15 mouse cellular contexts compared by ENCODE assay signal in genomic region chr2:144425761-144426160, GRCm38 (mm10). TPM values are rescaled to one million over a fixed set of nuclear protein-coding genes. Genes with fewer than 3 reads are reported as not detected.
"Had no signal": no experiment of that assay in that cellular context is flagged by ENCODE, and none has a peak within 500 bp of the region (broad histone marks: within the 10 kb centered on the region; RNA-seq: fewer than 3 reads in every experiment).

No protein-coding gene starts in this region.

- H3K4me2 ChIP-seq: intestine, embryonic 15.5 days; limb, embryonic 12.5 days; liver, embryonic 13.5 days; lung, embryonic 15.5 days; midbrain, embryonic 13.5 days had no signal

- H3K27ac ChIP-seq: intestine, embryonic 15.5 days; limb, embryonic 12.5 days; liver, embryonic 13.5 days; lung, embryonic 15.5 days; midbrain, embryonic 13.5 days had no signal

- H3K4me1 ChIP-seq: limb, embryonic 12.5 days; liver, embryonic 13.5 days; lung, embryonic 15.5 days; midbrain, embryonic 13.5 days had no signal

- DNase-seq: layer of hippocampus, postnatal 36 days; liver; liver, embryonic 13.5 days; liver, postnatal 0 days; right cerebral cortex, adult 18-20 months; right cerebral cortex, postnatal 25 days; thymus, postnatal 4 days had no signal

- H3K36me3 ChIP-seq: intestine, embryonic 15.5 days; limb, embryonic 12.5 days; liver, embryonic 13.5 days; lung, embryonic 15.5 days; midbrain, embryonic 13.5 days had no signal

- ATAC-seq: intestine, embryonic 15.5 days; liver, postnatal 0 days; midbrain, embryonic 13.5 days had no signal

- H3K4me3 ChIP-seq: intestine, embryonic 15.5 days; limb, embryonic 12.5 days; liver, embryonic 13.5 days; lung, embryonic 15.5 days; midbrain, embryonic 13.5 days had no signal

- H3K27me3 ChIP-seq: intestine, embryonic 15.5 days; limb, embryonic 12.5 days; liver, embryonic 13.5 days; lung, embryonic 15.5 days; midbrain, embryonic 13.5 days had no signal

- H3K9me3 ChIP-seq: intestine, embryonic 15.5 days; limb, embryonic 12.5 days; liver, embryonic 13.5 days; lung, embryonic 15.5 days; midbrain, embryonic 13.5 days had no signal

- H3K9ac ChIP-seq: intestine, embryonic 15.5 days; limb, embryonic 12.5 days; liver, embryonic 13.5 days; liver, postnatal 0 days; lung, embryonic 15.5 days; midbrain, embryonic 13.5 days had no signal

RNA-seq across cellular contexts. Expression of gene Pet117, which starts 57.0 kb away (rescaled TPM):
- total RNA-seq: megakaryocyte progenitor cell, adult 5-6 weeks; midbrain, postnatal 0 days had no signal
- polyA plus RNA-seq: neural tube, embryonic 14.5 days; small intestine, adult 2 months had no signal
